Mouse (Mus musculus): ENCODE measurements at regions not wholly inside any gene's neighbourhood (a gene's known extent, or its start where the extent isn't known, plus 50 kb on each side); places are given as distances from the start of the nearest gene placed in this dataset.

GRCm38 (mm10) chr14:72371702-72372277 lies 119.8 kb downstream of the Gm9195 start:
- in situ Hi-C loops (cut with MboI; ENCODE audit: unreplicated experiment in 2 of 2), result loop anchor here (10.0 kb wide), 4 partner anchors 923 to 1587 kb away; no protein-coding TSS in a partner anchor

- in situ Hi-C loops (cut with MboI; ENCODE audit: unreplicated experiment in 2 of 2), result no loop called here
Measured at GRCm38 (mm10) chr14:72360829-72361520, 130.7 kb downstream of the Gm9195 start.

GRCm38 (mm10) chr14:72360181-72360580 lies 131.5 kb downstream of the Gm9195 start:
- in situ Hi-C loops (cut with MboI; ENCODE audit: unreplicated experiment in 2 of 2), result no loop called here

GRCm38 (mm10) chr14:72357915-72358314 lies 133.7 kb downstream of the Gm9195 start:
- in situ Hi-C loops (cut with MboI; ENCODE audit: unreplicated experiment in 2 of 2), result no loop called here

GRCm38 (mm10) chr14:72342181-72342580 lies 149.5 kb downstream of the Gm9195 start:
- in situ Hi-C loops (cut with MboI; ENCODE audit: unreplicated experiment in 2 of 2), result no loop called here

GRCm38 (mm10) chr14:72341590-72342154 lies 150.0 kb downstream of the Gm9195 start:
- in situ Hi-C loops (cut with MboI; ENCODE audit: unreplicated experiment in 2 of 2), result no loop called here

- in situ Hi-C loops (cut with MboI; ENCODE audit: unreplicated experiment in 2 of 2), result no loop called here
Measured at GRCm38 (mm10) chr14:72338046-72338445, 153.6 kb downstream of the Gm9195 start.

GRCm38 (mm10) chr14:72303856-72304255 lies 187.8 kb downstream of the Gm9195 start:
- in situ Hi-C loops (cut with MboI; ENCODE audit: unreplicated experiment in 2 of 2), result no loop called here

- in situ Hi-C loops (cut with MboI; ENCODE audit: unreplicated experiment in 2 of 2), result no loop called here
Measured at GRCm38 (mm10) chr14:72300026-72300425, 191.6 kb downstream of the Gm9195 start.

- in situ Hi-C loops (cut with MboI; ENCODE audit: unreplicated experiment in 2 of 2), result loop anchor here (5.0 to 25.0 kb wide), 6 partner anchors 1390 to 1830 kb away; no protein-coding TSS in a partner anchor
Measured at GRCm38 (mm10) chr14:72294631-72295030, 197.0 kb downstream of the Gm9195 start.

- in situ Hi-C loops (cut with MboI; ENCODE audit: unreplicated experiment in 2 of 2), result loop anchor here (5.0 to 25.0 kb wide), 6 partner anchors 1389 to 1829 kb away; no protein-coding TSS in a partner anchor
Measured at GRCm38 (mm10) chr14:72293677-72294387, 197.8 kb downstream of the Gm9195 start.

- in situ Hi-C loops (cut with MboI; ENCODE audit: unreplicated experiment in 2 of 2), result loop anchor here (5.0 to 25.0 kb wide), 6 partner anchors 1388 to 1828 kb away; no protein-coding TSS in a partner anchor
Measured at GRCm38 (mm10) chr14:72292656-72293299, 198.9 kb downstream of the Gm9195 start.

- in situ Hi-C loops (cut with MboI; ENCODE audit: unreplicated experiment in 2 of 2), result loop anchor here (25.0 kb wide), 1 partner anchor 1590 kb away; no protein-coding TSS in a partner anchor
Measured at GRCm38 (mm10) chr14:72277309-72277708, 214.3 kb downstream of the Gm9195 start.

- in situ Hi-C loops (cut with MboI; ENCODE audit: unreplicated experiment in 2 of 2), result no loop called here
Measured at GRCm38 (mm10) chr14:72259255-72259654, 232.4 kb downstream of the Gm9195 start.

GRCm38 (mm10) chr14:72241872-72242271 lies 249.8 kb downstream of the Gm9195 start:
- in situ Hi-C loops (cut with MboI; ENCODE audit: unreplicated experiment in 2 of 2), result no loop called here

GRCm38 (mm10) chr14:72240272-72240671 lies 251.4 kb downstream of the Gm9195 start:
- in situ Hi-C loops (cut with MboI; ENCODE audit: unreplicated experiment in 2 of 2), result no loop called here

- in situ Hi-C loops (cut with MboI; ENCODE audit: unreplicated experiment in 2 of 2), result no loop called here
Measured at GRCm38 (mm10) chr14:72238344-72238743, 253.3 kb downstream of the Gm9195 start.

GRCm38 (mm10) chr14:72234234-72235075 lies 257.2 kb downstream of the Gm9195 start:
- in situ Hi-C loops (cut with MboI; ENCODE audit: unreplicated experiment in 2 of 2), result no loop called here

GRCm38 (mm10) chr14:72227853-72228252 lies 263.8 kb downstream of the Gm9195 start:
- in situ Hi-C loops (cut with MboI; ENCODE audit: unreplicated experiment in 2 of 2), result no loop called here

GRCm38 (mm10) chr14:72227441-72227840 lies 264.2 kb downstream of the Gm9195 start:
- in situ Hi-C loops (cut with MboI; ENCODE audit: unreplicated experiment in 2 of 2), result no loop called here

All from v-Abl transformed pro-B cells (cell line).